12 mouse cellular contexts compared by ENCODE assay signal in genomic region chr10:60391661-60392060, GRCm38 (mm10). TPM values are rescaled to one million over a fixed set of nuclear protein-coding genes. Genes with fewer than 3 reads are reported as not detected.
"Had no signal": no experiment of that assay in that cellular context is flagged by ENCODE, and none has a peak within 500 bp of the region (broad histone marks: within the 10 kb centered on the region; RNA-seq: fewer than 3 reads in every experiment).

No protein-coding gene starts in this region.

- H3K27ac ChIP-seq: intestine, embryonic 15.5 days; limb, embryonic 15.5 days; liver, embryonic 13.5 days; neural tube, embryonic 13.5 days had no signal

- H3K4me2 ChIP-seq: intestine, embryonic 15.5 days; limb, embryonic 15.5 days; liver, embryonic 13.5 days; neural tube, embryonic 13.5 days had no signal

- H3K4me3 ChIP-seq: intestine, embryonic 15.5 days; limb, embryonic 15.5 days; liver, embryonic 13.5 days; neural tube, embryonic 13.5 days had no signal

- H3K9ac ChIP-seq: intestine, embryonic 15.5 days; limb, embryonic 15.5 days; liver, embryonic 13.5 days; neural tube, embryonic 13.5 days had no signal

- H3K9me3 ChIP-seq: intestine, embryonic 15.5 days; limb, embryonic 15.5 days; liver, embryonic 13.5 days; neural tube, embryonic 13.5 days had no signal

- H3K27me3 ChIP-seq: intestine, embryonic 15.5 days; limb, embryonic 15.5 days; liver, embryonic 13.5 days; neural tube, embryonic 13.5 days had no signal

- H3K36me3 ChIP-seq: intestine, embryonic 15.5 days; limb, embryonic 15.5 days; liver, embryonic 13.5 days; neural tube, embryonic 13.5 days had no signal

- H3K4me1 ChIP-seq: liver, embryonic 13.5 days had no signal

- ATAC-seq: intestine, embryonic 15.5 days had no signal

- DNase-seq: kidney, adult 18-20 months; kidney, postnatal 10 days; kidney, postnatal 4 days; liver, embryonic 13.5 days; lung, adult 18-20 months; right cerebral cortex, postnatal 14 days had no signal

RNA-seq across cellular contexts. Expression of gene Gm17455, which starts 7.9 kb away (rescaled TPM):
- total RNA-seq: left cerebral cortex, adult 18-20 months; megakaryocyte progenitor cell, adult 5-6 weeks had no signal
- polyA plus RNA-seq: liver, embryonic 13.5 days; stomach, embryonic 16.5 days had no signal
